Mouse (Mus musculus): ENCODE data around the gene Akap13.

DNA sequence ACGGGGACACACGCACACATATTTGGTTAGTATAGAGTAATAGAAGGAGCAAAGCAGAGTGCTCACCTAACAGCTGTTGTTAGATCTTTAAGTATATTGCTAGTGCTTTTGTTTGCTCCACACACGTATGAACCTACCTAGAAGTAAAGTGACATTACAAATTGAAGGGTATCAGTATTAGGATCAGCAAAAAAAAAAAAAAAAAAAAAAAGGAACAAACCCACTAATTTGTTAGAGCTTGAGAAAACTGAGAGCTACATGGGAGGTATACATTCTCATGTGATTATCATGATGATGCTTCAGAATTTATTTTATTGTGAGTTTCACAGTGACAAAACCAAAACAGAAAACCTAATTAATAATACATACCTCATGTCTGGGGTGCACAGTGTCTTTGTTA lies 114.9 kb downstream of the Akap13 start:
- TF ChIP-seq CTCF (IDR thresholded peaks at IDR 0.05) (no peak), EP300 (IDR thresholded peaks at IDR 0.05; ENCODE audit: insufficient read depth, low read depth, low read length) (no peak), POLR2A (IDR thresholded peaks at IDR 0.05; ENCODE audit: insufficient read depth, low read depth, low read length) (no peak)

Measured in heart, adult 2 months (tissue).